Mouse (Mus musculus) MEL (cell line): ENCODE results near the gene Snx29. TPM values are rescaled to one million over a fixed set of nuclear protein-coding genes. Genes with fewer than 3 reads are reported as not detected.
A peak's percentile ranks its signal among the peaks of the same experiment; 100 is the strongest.

Source experiments
- DNase-seq: peaks from one replicate; pipeline ENCODE4 v3.0.0; 2011; ENCODE audit warnings: low read depth, low spot score
- H3K27ac ChIP-seq: 2 replicates; pipeline ENCODE4 v1.5.1; 2012; ENCODE audit warnings: low read depth, mild to moderate bottlenecking, control low read depth, low read length, moderate library complexity; ENCODE audit not compliant: control insufficient read depth
- H3K27me3 ChIP-seq, 2 experiments: fragments of 150-350 bp in 1 of 2; sonication (generic) in 1 of 2; 2 replicates each; pipeline ENCODE4 v1.6.1; 2012; ENCODE audit warnings: low read length in 2 of 2, mild to moderate bottlenecking in 2 of 2, improper control_type of control experiment in 1 of 2, moderate library complexity in 1 of 2; ENCODE audit not compliant: insufficient read depth in 2 of 2, control insufficient read depth in 1 of 2
- H3K36me3 ChIP-seq, 2 experiments: 2 replicates each; pipeline ENCODE4 v1.6.1; 2012 to 2014; ENCODE audit warnings: low read length in 2 of 2, improper control_type of control experiment in 1 of 2, inconsistent platforms in 1 of 2, mild to moderate bottlenecking in 1 of 2; ENCODE audit not compliant: insufficient read depth in 2 of 2, control insufficient read depth in 1 of 2
- H3K4me1 ChIP-seq, 2 experiments: fragments of 150-350 bp in 1 of 2; sonication (generic) in 1 of 2; 2 replicates each; pipeline ENCODE4 v1.6.1; 2012; ENCODE audit warnings: low read length in 2 of 2, improper control_type of control experiment in 1 of 2, mild to moderate bottlenecking in 1 of 2; ENCODE audit not compliant: insufficient read depth in 2 of 2, control insufficient read depth in 1 of 2
- H3K4me3 ChIP-seq, 2 experiments: fragments of 150-350 bp in 1 of 2; sonication (generic) in 1 of 2; 2 replicates each; pipeline ENCODE4 v1.5.1; 2012; ENCODE audit warnings: low read depth in 2 of 2, low read length in 2 of 2, mild to moderate bottlenecking in 2 of 2, moderate library complexity in 2 of 2, control low read depth in 1 of 2, improper control_type of control experiment in 1 of 2; ENCODE audit not compliant: control insufficient read depth in 1 of 2, insufficient read depth in 1 of 2
- H3K79me2 ChIP-seq: 2 replicates; pipeline ENCODE4 v1.6.1; 2012; ENCODE audit warnings: mild to moderate bottlenecking, low read length, moderate library complexity; ENCODE audit not compliant: control insufficient read depth, poor library complexity, insufficient read depth
- H3K9ac ChIP-seq: 2 replicates; pipeline ENCODE4 v1.6.1; 2012; ENCODE audit warnings: low read depth, mild to moderate bottlenecking, control low read depth, low read length, moderate library complexity; ENCODE audit not compliant: control insufficient read depth, poor library complexity, severe bottlenecking
- H3K9me3 ChIP-seq: fragments of 150-350 bp; sonication (generic); replicated peaks from 2 replicates; pipeline ENCODE4 v1.6.1; 2012; ENCODE audit warnings: mild to moderate bottlenecking, low read length, improper control_type of control experiment, moderate library complexity; ENCODE audit not compliant: insufficient read depth
- CTCF ChIP-seq, 3 experiments: IDR thresholded peaks in 2 of 3; conservative IDR thresholded peaks in 1 of 3; 2 replicates each; pipeline ENCODE4 v1.5.1; 2011 to 2012; ENCODE audit warnings: low read length in 3 of 3, low read depth in 2 of 3, mild to moderate bottlenecking in 2 of 3, improper control_type of control experiment in 1 of 3, inconsistent platforms in 1 of 3, mixed read lengths in 1 of 3, moderate library complexity in 1 of 3; ENCODE audit not compliant: control insufficient read depth in 1 of 3, insufficient read depth in 1 of 3, poor library complexity in 1 of 3, severe bottlenecking in 1 of 3
- HCFC1 ChIP-seq: IDR thresholded peaks from 2 replicates; pipeline ENCODE4 v1.6.1; 2012; ENCODE audit warnings: low read depth, mild to moderate bottlenecking, inconsistent platforms, low read length, improper control_type of control experiment, moderate library complexity
- JUND ChIP-seq: IDR thresholded peaks from 2 replicates; pipeline ENCODE4 v1.6.1; 2011; ENCODE audit warnings: low read depth, mild to moderate bottlenecking, improper control_type of control experiment, low read length
- MAX ChIP-seq: IDR thresholded peaks from 2 replicates; pipeline ENCODE4 v1.6.1; 2011; ENCODE audit warnings: low read length, improper control_type of control experiment
- MAZ ChIP-seq: IDR thresholded peaks from 2 replicates; pipeline ENCODE4 v1.6.1; 2012; ENCODE audit warnings: low read depth, mild to moderate bottlenecking, inconsistent platforms, low read length, improper control_type of control experiment
- NRF1 ChIP-seq: IDR thresholded peaks from 2 replicates; pipeline ENCODE4 v1.6.1; 2014; ENCODE audit warnings: low read depth, mild to moderate bottlenecking, inconsistent platforms, low read length, improper control_type of control experiment, moderate library complexity; ENCODE audit not compliant: poor library complexity, insufficient read depth, severe bottlenecking
- POLR2A ChIP-seq, 2 experiments: IDR thresholded peaks; 2 replicates each; pipeline ENCODE4 v1.6.1; 2011 to 2012; ENCODE audit warnings: low read length in 2 of 2, mild to moderate bottlenecking in 2 of 2, control low read depth in 1 of 2, improper control_type of control experiment in 1 of 2, low read depth in 1 of 2, moderate library complexity in 1 of 2; ENCODE audit not compliant: control insufficient read depth in 1 of 2, insufficient read depth in 1 of 2, poor library complexity in 1 of 2
- RAD21 ChIP-seq: IDR thresholded peaks from 2 replicates; pipeline ENCODE4 v1.6.1; 2011; ENCODE audit warnings: mild to moderate bottlenecking, low read depth, low read length, improper control_type of control experiment
- SMC3 ChIP-seq: IDR thresholded peaks from 2 replicates; pipeline ENCODE4 v1.6.1; 2011; ENCODE audit warnings: low read depth, low read length, improper control_type of control experiment
- TCF12 ChIP-seq: IDR thresholded peaks from 2 replicates; pipeline ENCODE4 v1.6.1; 2014; ENCODE audit warnings: low read depth, mild to moderate bottlenecking, inconsistent platforms, low read length, improper control_type of control experiment, moderate library complexity
- USF1 ChIP-seq: IDR thresholded peaks from 2 replicates; pipeline ENCODE4 v1.6.1; 2014; ENCODE audit warnings: low read depth, mild to moderate bottlenecking, inconsistent platforms, low read length, improper control_type of control experiment, moderate library complexity
- ZC3H11A ChIP-seq: IDR thresholded peaks from 2 replicates; pipeline ENCODE4 v1.6.1; 2012; ENCODE audit warnings: low read depth, mild to moderate bottlenecking, inconsistent platforms, low read length, improper control_type of control experiment
- ZKSCAN1 ChIP-seq: IDR thresholded peaks from 2 replicates; pipeline ENCODE4 v1.6.1; 2012; ENCODE audit warnings: low read depth, mild to moderate bottlenecking, inconsistent platforms, low read length, improper control_type of control experiment, moderate library complexity
- polyA plus RNA-seq, 2 experiments: library from polyadenylated mRNA; stranded (reverse) in 1 of 2; unstranded in 1 of 2; fragments of >175 nt in 1 of 2; fragments of >200 nt in 1 of 2; gene quantifications; 2 replicates each; pipeline versions ENCODE4 v1.2.1 to v1.2.4; 2012; ENCODE audit warnings: low replicate concordance in 2 of 2, low read depth in 1 of 2; ENCODE audit not compliant: insufficient read length in 2 of 2, insufficient read depth in 1 of 2, missing spikeins in 1 of 2
- total RNA-seq: library from RNA; depleted of rRNA; stranded (reverse); fragments of 300-350 nt; gene quantifications from 2 replicates; pipeline ENCODE4 v1.2.3, GENCODE M21; 2012

Gene Snx29
- total and polyA plus RNA-seq, 3 experiments, result 0.72 to 0.73 TPM; not detected in 1

- no peaks in the 10 kb centered on the region for H3K79me2 ChIP-seq
- no peaks in the 10 kb centered on the region for H3K4me1 ChIP-seq
- no peaks in the 10 kb centered on the region for H3K36me3 ChIP-seq
- H3K27ac ChIP-seq, result no peak overlapping the region
- no peak for TF ChIP-seq USF1
- no peak for TF ChIP-seq JUND
- TF ChIP-seq ZKSCAN1, result no peak
- TF ChIP-seq ZC3H11A, result no peak
- no peak for TF ChIP-seq TCF12
- TF ChIP-seq MAX, result no peak
- no peak overlapping the region for H3K9ac ChIP-seq
- H3K9me3 ChIP-seq, result no peaks in the 10 kb centered on the region
- H3K27me3 ChIP-seq, result no peaks in the 10 kb centered on the region
- no peak for DNase-seq
- H3K4me3 ChIP-seq, result no peak overlapping the region
Measured at GRCm38 (mm10) chr16:11601336-11602082, 278.8 kb downstream of the Snx29 start.

GRCm38 (mm10) chr16:11603667-11604422, 281.1 kb downstream of the Snx29 start:
- no peaks in the 10 kb centered on the region for H3K4me1 ChIP-seq
- no peak for DNase-seq
- no peak for TF ChIP-seq MAZ
- TF ChIP-seq RAD21, result peak; percentile 17
- TF ChIP-seq HCFC1, result no peak
- TF ChIP-seq CTCF (IDR thresholded peaks at IDR 0.05 in 2 of 3, conservative IDR thresholded peaks at IDR 0.05 in 1 of 3; ENCODE audit: control insufficient read depth in 1 of 3, insufficient read depth in 1 of 3, low read depth in 2 of 3, low read length in 3 of 3, poor library complexity in 1 of 3, severe bottlenecking in 1 of 3), result peak; percentile 22 to 37 (median 29); a peak in 4 of 6 replicates
- TF ChIP-seq POLR2A (IDR thresholded peaks at IDR 0.05; ENCODE audit: control insufficient read depth in 1 of 2, insufficient read depth in 1 of 2, low read depth in 1 of 2, low read length in 2 of 2, poor library complexity in 1 of 2), result no peak
- no peak for TF ChIP-seq NRF1
- peak; percentile 38; the same call in 1 of the 2 replicates for TF ChIP-seq SMC3
- H3K4me3 ChIP-seq, result no peak overlapping the region
- H3K27ac ChIP-seq, result no peak overlapping the region
- no peaks in the 10 kb centered on the region for H3K36me3 ChIP-seq
- H3K9ac ChIP-seq, result no peak overlapping the region
- H3K27me3 ChIP-seq, result no peaks in the 10 kb centered on the region
- H3K79me2 ChIP-seq, result no peaks in the 10 kb centered on the region
- H3K9me3 ChIP-seq, result no peaks in the 10 kb centered on the region
